Mouse (Mus musculus) bone marrow macrophage, adult 2 months (primary cell): ENCODE results near the gene Aldh16a1.

Experiments used
- CTCF ChIP-seq: IDR thresholded peaks from 2 replicates; pipeline ENCODE4 v1.5.1; 2012; ENCODE audit warnings: low read depth, mild to moderate bottlenecking, low read length, moderate library complexity
- POLR2A ChIP-seq: IDR thresholded peaks from 2 replicates; pipeline ENCODE4 v1.6.1; 2012; ENCODE audit warnings: mild to moderate bottlenecking, low read depth, low read length, borderline replicate concordance

GRCm38 (mm10) chr7:45180896-45181477 lies 26.6 kb upstream of the Aldh16a1 start, which contains the start of gene Pth2:
- no peak for TF ChIP-seq CTCF
- TF ChIP-seq POLR2A = no peak
